Mouse (Mus musculus) cortical plate, adult 2 months (tissue): ENCODE measurements at regions not wholly inside any gene's neighbourhood (a gene's known extent, or its start where the extent isn't known, plus 50 kb on each side); places are given as distances from the start of the nearest gene placed in this dataset.

Source experiments
- CTCF ChIP-seq: fragments of 200-500 bp; IDR thresholded peaks from 2 replicates; pipeline ENCODE4 v1.5.1; 2011; ENCODE audit warnings: mild to moderate bottlenecking, control low read depth, low read length; ENCODE audit not compliant: insufficient read depth; ENCODE audit errors: extremely low read depth
- POLR2A ChIP-seq: fragments of 200-500 bp; IDR thresholded peaks from 2 replicates; pipeline ENCODE4 v1.6.1; 2011; ENCODE audit warnings: mild to moderate bottlenecking, low read length, control low read depth; ENCODE audit not compliant: insufficient read depth; ENCODE audit errors: extremely low read depth

DNA sequence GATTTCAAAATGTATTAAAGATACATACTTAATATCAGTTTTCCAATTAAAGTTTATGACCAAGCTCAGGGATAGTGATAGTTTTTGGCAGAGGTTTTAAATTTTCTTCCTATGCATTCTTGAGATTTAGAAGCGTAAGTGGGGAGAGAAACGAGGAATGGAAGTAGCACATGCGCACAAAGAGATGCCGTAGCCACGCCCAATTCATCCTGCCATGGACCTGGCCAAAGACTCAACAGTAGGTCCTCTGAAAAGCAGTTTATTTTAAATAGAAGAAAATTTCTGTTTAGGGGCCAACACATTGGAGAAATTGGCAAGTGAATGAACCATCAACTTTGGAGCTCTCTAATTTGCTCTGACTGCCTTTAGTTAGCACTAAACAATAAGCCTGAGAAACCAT lies 73.5 kb upstream of the 4933412E24Rik start:
- TF ChIP-seq CTCF: no peak
- no peak for TF ChIP-seq POLR2A
